Mouse (Mus musculus) forebrain, embryonic 11.5 days (tissue): ENCODE measurements around the gene Cdkal1. TPM values are rescaled to one million over a fixed set of nuclear protein-coding genes. Genes with fewer than 3 reads are reported as not detected.

ENCODE experiments used
- ATAC-seq: fragments of 200-750 bp; cut with Nextera tagmentation; replicated peaks from 2 replicates; pipeline ENCODE4 v1.8.0; 2017; ENCODE audit warnings: moderate TSS enrichment; ENCODE audit not compliant: low FRiP score
- DNase-seq: peaks from one replicate; pipeline ENCODE4 v3.0.0-alpha.2; 2017; ENCODE audit warnings: low spot score
- H3K27ac ChIP-seq: fragments of 300-500 bp; sonication (generic); 2 replicates; pipeline ENCODE4 v1.5.1; 2014; ENCODE audit warnings: low read depth, low read length
- H3K27me3 ChIP-seq: fragments of 300-500 bp; sonication (generic); 2 replicates; pipeline ENCODE4 v1.6.1; 2014; ENCODE audit warnings: mild to moderate bottlenecking, low read length, mixed read lengths; ENCODE audit not compliant: control insufficient read depth, insufficient read depth
- H3K36me3 ChIP-seq: fragments of 300-500 bp; sonication (generic); 2 replicates; pipeline ENCODE4 v1.6.1; 2014; ENCODE audit warnings: mild to moderate bottlenecking, low read length, moderate library complexity, mixed read lengths; ENCODE audit not compliant: control insufficient read depth, insufficient read depth
- H3K4me1 ChIP-seq: fragments of 300-500 bp; sonication (generic); replicated peaks from 2 replicates; pipeline ENCODE4 v1.6.1; 2014; ENCODE audit warnings: low read length, mixed read lengths; ENCODE audit not compliant: control insufficient read depth, insufficient read depth
- H3K4me2 ChIP-seq: fragments of 300-500 bp; sonication (generic); 2 replicates; pipeline ENCODE4 v1.6.1; 2014; ENCODE audit warnings: low read depth, mild to moderate bottlenecking, low read length, moderate library complexity, mixed read lengths; ENCODE audit not compliant: severe bottlenecking
- H3K4me3 ChIP-seq: fragments of 300-500 bp; sonication (generic); 2 replicates; pipeline ENCODE4 v1.5.1; 2014; ENCODE audit warnings: low read depth, low read length
- H3K9ac ChIP-seq: fragments of 300-500 bp; sonication (generic); 2 replicates; pipeline ENCODE4 v1.6.1; 2014; ENCODE audit warnings: low read length
- H3K9me3 ChIP-seq: fragments of 300-500 bp; sonication (generic); 2 replicates; pipeline ENCODE4 v1.6.1; 2016; ENCODE audit warnings: low read length, mixed read lengths; ENCODE audit not compliant: control insufficient read depth
- WGBS: fragments of 180-500 bp; shearing (Covaris S2); extraction: QIAGEN DNeasy Blood & Tissue Kit; methylation state at CpG from one replicate; pipeline ENCODE4 v1.1.7; 2014; 5-methylcytosine and 5-hydroxymethylcytosine counted together
- polyA plus RNA-seq: library from polyadenylated mRNA; unstranded; fragments of >200 nt; fragmentation: Nextera tagmentation; extraction: Ambion mirVana; gene quantifications from 2 replicates; pipeline ENCODE4 v1.2.1, GENCODE M21; 2014

Cdkal1 gene
- polyA plus RNA-seq, 1 experiment from 2014 or later: 38.9 TPM

GRCm38 (mm10) chr13:29361842-29362241, 493.6 kb downstream of the Cdkal1 start:
- Histone ChIP-seq H3K4me1 (peaks cover 10% of the 10 kb centered on the region), H3K9ac (no peak overlapping the region), H3K4me2 (no peak overlapping the region), H3K9me3 (no peaks in the 10 kb centered on the region), H3K27ac (no peak overlapping the region), H3K4me3 (no peak overlapping the region), H3K36me3 (no peaks in the 10 kb centered on the region), H3K27me3 (no peaks in the 10 kb centered on the region)
- DNase-seq (no peak), ATAC-seq (no peak)
- WGBS: 94% methylated on average over 4 of the region's 4 CpGs

GRCm38 (mm10) chr13:29360899-29361298, 494.6 kb downstream of the Cdkal1 start:
- Histone ChIP-seq H3K9me3 (no peaks in the 10 kb centered on the region), H3K27me3 (no peaks in the 10 kb centered on the region), H3K4me1 (peaks cover 17% of the 10 kb centered on the region), H3K27ac (no peak overlapping the region), H3K4me3 (no peak overlapping the region), H3K4me2 (no peak overlapping the region; the same call in 1 of the 2 replicates), H3K36me3 (no peaks in the 10 kb centered on the region), H3K9ac (no peak overlapping the region)
- ATAC-seq (no peak), DNase-seq (no peak)
- WGBS: 76% methylated on average over 10 of the region's 10 CpGs

- H3K4me2 ChIP-seq: no peak overlapping the region
- DNase-seq (no peak), ATAC-seq (no peak)
- no peak overlapping the region for H3K27ac ChIP-seq
- H3K9ac ChIP-seq: no peak overlapping the region
- H3K4me1 ChIP-seq: peaks cover 14% of the 10 kb centered on the region; the same call in 1 of the 2 replicates
- no peaks in the 10 kb centered on the region for H3K27me3 ChIP-seq
- WGBS: 88% methylated on average over 1 of the region's 1 CpGs
- H3K36me3 ChIP-seq: no peaks in the 10 kb centered on the region
- H3K4me3 ChIP-seq: no peak overlapping the region
- no peaks in the 10 kb centered on the region for H3K9me3 ChIP-seq
These were observed 496.1 kb downstream of the Cdkal1 start for GRCm38 (mm10) chr13:29359341-29359740.

GRCm38 (mm10) chr13:29357483-29357882, 498.0 kb downstream of the Cdkal1 start:
- DNase-seq: no peak
- Histone ChIP-seq H3K36me3 (no peaks in the 10 kb centered on the region), H3K4me1 (peaks cover 10% of the 10 kb centered on the region; the same call in 1 of the 2 replicates), H3K27me3 (no peaks in the 10 kb centered on the region), H3K4me3 (no peak overlapping the region), H3K4me2 (no peak overlapping the region), H3K27ac (no peak overlapping the region), H3K9ac (no peak overlapping the region), H3K9me3 (no peaks in the 10 kb centered on the region)
- WGBS: 91% methylated on average over 5 of the region's 5 CpGs
- no peak for ATAC-seq

- H3K27ac ChIP-seq: 0 out of 2 replicates have a peak overlapping the region, but pooled peaks have one; percentile 25
- H3K36me3 ChIP-seq: no peaks in the 10 kb centered on the region
- H3K27me3 ChIP-seq: no peaks in the 10 kb centered on the region
- peaks cover 10% of the 10 kb centered on the region; the same call in 1 of the 2 replicates for H3K4me1 ChIP-seq
- H3K9ac ChIP-seq: no peak overlapping the region
- ATAC-seq (no peak), DNase-seq (no peak)
- no peaks in the 10 kb centered on the region for H3K9me3 ChIP-seq
- H3K4me3 ChIP-seq: no peak overlapping the region
- 30% methylated on average over 10 of the region's 10 CpGs for WGBS
- H3K4me2 ChIP-seq: no peak overlapping the region
These were observed 499.4 kb downstream of the Cdkal1 start for GRCm38 (mm10) chr13:29356158-29356485.

GRCm38 (mm10) chr13:29355484-29356157, 499.9 kb downstream of the Cdkal1 start:
- 63% methylated on average over 3 of the region's 3 CpGs for WGBS
- H3K9ac ChIP-seq: no peak overlapping the region
- H3K27ac ChIP-seq: no peak overlapping the region

GRCm38 (mm10) chr13:29354943-29355342, 500.5 kb downstream of the Cdkal1 start:
- Histone ChIP-seq H3K27me3 (no peaks in the 10 kb centered on the region), H3K4me1 (peaks cover 8% of the 10 kb centered on the region; the same call in 1 of the 2 replicates), H3K4me3 (no peak overlapping the region), H3K9ac (no peak overlapping the region), H3K4me2 (no peak overlapping the region), H3K27ac (no peak overlapping the region), H3K9me3 (no peaks in the 10 kb centered on the region), H3K36me3 (no peaks in the 10 kb centered on the region)
- DNase-seq: no peak
- 90% methylated on average over 4 of the region's 4 CpGs for WGBS
- no peak for ATAC-seq

More at GRCm38 (mm10) chr13:29355484-29356157, 499.9 kb downstream of the Cdkal1 start:
- no peaks in the 10 kb centered on the region for H3K9me3 ChIP-seq
- peaks cover 10% of the 10 kb centered on the region; the same call in 1 of the 2 replicates for H3K4me1 ChIP-seq
- H3K27me3 ChIP-seq: no peaks in the 10 kb centered on the region
- no peaks in the 10 kb centered on the region for H3K36me3 ChIP-seq
- ATAC-seq (no peak), DNase-seq (no peak)
- no peak overlapping the region for H3K4me2 ChIP-seq
- no peak overlapping the region for H3K4me3 ChIP-seq

- H3K4me1 ChIP-seq: peaks cover 11% of the 10 kb centered on the region; the same call in 1 of the 2 replicates
- H3K4me3 ChIP-seq: no peak overlapping the region
- DNase-seq (no peak), ATAC-seq (no peak)
- H3K9ac ChIP-seq: no peak overlapping the region
- H3K9me3 ChIP-seq: no peaks in the 10 kb centered on the region
- no peaks in the 10 kb centered on the region for H3K27me3 ChIP-seq
- no peak overlapping the region for H3K27ac ChIP-seq
- H3K36me3 ChIP-seq: no peaks in the 10 kb centered on the region
- 90% methylated on average over 5 of the region's 5 CpGs for WGBS
- H3K4me2 ChIP-seq: no peak overlapping the region
These were observed 501.5 kb downstream of the Cdkal1 start for GRCm38 (mm10) chr13:29353888-29354415.
